Mouse (Mus musculus) thymus, postnatal 10 days (tissue): ENCODE measurements around the gene Gm36864.

Experiments used
- DNase-seq, 2 experiments: peaks; one replicate each; pipeline ENCODE4 v3.0.0; 2021; ENCODE audit warnings: low spot score in 2 of 2

The Gm36864 gene

GRCm38 (mm10) chr7:44257278-44257677, 21.3 kb downstream of the Gm36864 start, which contains the start of gene Acp4:
Gene Acp4 (minus strand): TSS chr7:44257378.
- no peak for DNase-seq

GRCm38 (mm10) chr7:44260410-44260809, 24.4 kb downstream of the Gm36864 start:
- no peak for DNase-seq

DNA sequence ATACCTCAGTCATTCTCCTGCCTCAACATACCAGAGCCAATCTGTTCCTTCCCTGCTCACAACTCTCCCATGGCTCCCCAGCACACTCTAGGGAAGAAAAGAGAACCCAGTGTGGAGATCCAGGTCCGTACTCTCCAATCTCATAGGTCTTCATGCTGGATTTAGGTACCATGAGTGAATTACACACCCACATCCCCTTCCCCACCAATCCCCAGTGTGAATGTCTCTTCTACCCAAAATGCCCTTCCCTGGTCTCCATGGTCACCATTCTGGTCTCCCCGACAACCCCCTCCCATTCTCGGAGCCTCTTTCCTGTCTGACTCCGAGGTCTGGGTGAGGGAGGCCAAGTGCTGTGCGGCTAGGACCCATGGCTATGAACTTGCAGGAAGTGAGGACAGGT, 25.2 kb downstream of the Gm36864 start, which contains the start of gene Gm15517:
TSS of gene Gm15517 (plus strand) at position 301 of the 400 bp plus-strand sequence.
- no peak for DNase-seq

- peak; percentile 83 to 95 for DNase-seq
Observed at GRCm38 (mm10) chr7:44262791-44263643, 27.0 kb downstream of the Gm36864 start.

- DNase-seq = no peak
Observed at GRCm38 (mm10) chr7:44268117-44268516, 32.1 kb downstream of the Gm36864 start.

- no peak for DNase-seq
Observed at GRCm38 (mm10) chr7:44269397-44269796, 33.4 kb downstream of the Gm36864 start.

GRCm38 (mm10) chr7:44271309-44271708, 35.3 kb downstream of the Gm36864 start:
- no peak for DNase-seq

GRCm38 (mm10) chr7:44272546-44272945, 36.6 kb downstream of the Gm36864 start:
- no peak for DNase-seq

GRCm38 (mm10) chr7:44273446-44273845, 37.5 kb downstream of the Gm36864 start:
- no peak for DNase-seq

GRCm38 (mm10) chr7:44274096-44274495, 38.1 kb downstream of the Gm36864 start:
- DNase-seq = no peak

GRCm38 (mm10) chr7:44275546-44275945, 39.6 kb downstream of the Gm36864 start:
- no peak for DNase-seq

DNA sequence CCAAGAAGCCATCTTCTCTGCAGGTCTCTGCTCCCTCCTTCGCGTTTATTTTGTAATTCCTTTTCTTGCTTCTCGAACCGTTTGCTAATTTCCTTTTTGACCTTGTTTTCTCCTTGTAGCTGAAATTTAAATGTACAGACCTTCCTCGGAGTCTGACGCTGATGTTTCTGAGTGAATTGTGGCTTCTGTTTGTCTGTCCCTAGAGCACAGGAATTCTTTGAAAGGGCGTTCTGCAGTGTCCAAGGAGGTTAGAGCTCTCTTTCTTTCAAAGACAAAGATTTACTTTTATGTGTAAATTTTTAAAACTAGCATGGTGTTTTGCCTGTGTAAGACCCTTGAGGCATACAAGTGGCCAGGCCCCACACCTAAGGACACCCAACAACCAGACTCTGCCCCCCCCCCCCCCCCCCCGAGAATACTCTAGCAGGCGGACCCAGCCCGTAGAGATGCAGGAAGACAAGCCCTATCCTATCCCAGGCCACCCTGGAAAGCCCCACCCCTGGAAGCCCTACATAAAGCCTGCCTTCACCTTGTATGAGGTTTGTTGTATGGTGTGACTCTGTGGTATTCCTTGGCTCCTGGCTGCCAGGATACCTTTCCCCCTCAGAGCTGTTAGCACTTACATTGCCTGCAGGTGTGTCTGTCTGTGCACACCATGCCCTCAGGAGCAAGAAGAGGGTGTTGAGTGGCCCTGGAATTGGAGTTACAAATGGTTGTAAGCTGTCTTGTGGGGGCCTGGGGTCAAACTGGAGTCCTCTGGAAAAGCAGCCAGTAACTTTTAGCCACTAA, 40.7 kb downstream of the Gm36864 start:
- no peak for DNase-seq

- DNase-seq = no peak
Observed at GRCm38 (mm10) chr7:44277250-44277622, 41.3 kb downstream of the Gm36864 start.

GRCm38 (mm10) chr7:44280959-44281358, 45.0 kb downstream of the Gm36864 start:
- DNase-seq = no peak

DNA sequence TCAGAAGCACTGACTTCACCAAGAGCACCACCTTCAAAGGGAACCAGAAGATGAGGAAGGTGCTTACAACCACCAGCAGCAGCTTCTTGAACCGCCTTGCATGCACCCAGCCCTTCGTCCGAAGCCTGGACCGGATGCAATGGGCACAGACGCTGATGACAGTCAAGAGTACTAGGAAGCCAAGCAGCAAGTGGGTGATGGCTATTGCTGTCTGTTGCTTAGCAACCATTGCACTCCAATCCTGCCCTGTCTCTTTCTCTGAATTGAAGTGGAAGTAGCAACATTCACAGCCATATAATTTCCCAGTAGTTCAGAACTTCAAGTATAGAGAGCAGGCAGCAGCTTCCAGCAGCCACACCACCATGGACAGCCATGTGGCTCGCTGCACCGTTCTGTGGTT, 45.6 kb downstream of the Gm36864 start:
- no peak for DNase-seq

- DNase-seq = no peak
Observed at GRCm38 (mm10) chr7:44287760-44288159, 51.8 kb downstream of the Gm36864 start.

DNA sequence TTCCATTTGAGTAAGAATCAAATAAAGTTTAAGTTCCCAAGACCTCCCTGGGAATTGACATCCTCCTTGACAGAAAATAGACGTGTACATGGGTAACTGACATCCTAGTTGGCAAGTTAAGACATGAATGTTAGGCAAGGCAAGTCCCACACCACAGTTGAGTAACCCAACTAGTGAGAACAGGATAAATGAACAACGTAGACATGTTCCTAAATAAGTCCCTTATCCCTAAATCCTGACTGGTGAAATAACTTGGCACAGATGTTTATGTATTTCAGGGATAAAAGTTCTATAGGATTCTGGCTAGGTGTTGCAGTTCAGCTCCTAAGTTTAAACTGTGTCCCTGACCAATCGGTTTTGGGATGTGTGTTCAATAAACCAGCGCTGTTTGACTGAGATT, 55.0 kb downstream of the Gm36864 start:
- no peak for DNase-seq

DNA sequence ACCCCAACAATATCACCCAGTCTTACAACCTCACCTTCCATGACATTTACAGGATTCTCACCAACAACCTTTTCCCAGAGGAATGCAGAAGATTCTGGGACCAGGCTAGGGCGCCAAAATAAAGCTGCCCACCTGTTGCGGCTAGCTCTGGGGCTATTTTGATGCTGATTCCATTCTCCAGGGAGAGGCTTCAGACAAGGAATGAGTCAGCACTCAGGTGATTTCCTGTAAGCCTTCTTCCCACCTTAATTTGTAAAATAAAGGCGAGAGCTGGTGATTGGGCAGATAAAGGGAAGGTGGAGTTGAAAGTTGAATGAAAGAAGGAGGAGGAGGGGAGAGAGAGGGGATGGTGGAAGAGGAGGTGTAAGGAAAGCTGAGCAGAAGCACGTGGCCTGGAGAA, 55.4 kb downstream of the Gm36864 start:
- no peak for DNase-seq
